Mouse (Mus musculus) heart, embryonic 12.5 days (tissue): ENCODE measurements around the gene Tcf21. TPM values are rescaled to one million over a fixed set of nuclear protein-coding genes. Genes with fewer than 3 reads are reported as not detected.
A peak's percentile ranks its signal among the peaks of the same experiment; 100 is the strongest.

Source experiments
- ATAC-seq: fragments of 200-750 bp; cut with Nextera tagmentation; 2 replicates; pipeline ENCODE4 v1.8.0; 2017; ENCODE audit warnings: moderate TSS enrichment, moderate library complexity; ENCODE audit not compliant: insufficient number of reproducible peaks, low FRiP score
- H3K27ac ChIP-seq: fragments of 300-500 bp; sonication (generic); 2 replicates; pipeline ENCODE4 v1.5.1; 2016; ENCODE audit warnings: mild to moderate bottlenecking, moderate library complexity; ENCODE audit not compliant: poor library complexity, severe bottlenecking
- H3K27me3 ChIP-seq: fragments of 300-500 bp; sonication (generic); replicated peaks from 2 replicates; pipeline ENCODE4 v1.6.1; 2016; ENCODE audit warnings: mild to moderate bottlenecking, moderate library complexity
- H3K36me3 ChIP-seq: fragments of 300-500 bp; sonication (generic); 2 replicates; pipeline ENCODE4 v1.6.1; 2016; ENCODE audit warnings: mild to moderate bottlenecking, moderate library complexity
- H3K4me1 ChIP-seq: fragments of 300-500 bp; sonication (generic); replicated peaks from 2 replicates; pipeline ENCODE4 v1.6.1; 2016; ENCODE audit warnings: mild to moderate bottlenecking
- H3K4me2 ChIP-seq: fragments of 300-500 bp; sonication (generic); 2 replicates; pipeline ENCODE4 v1.6.1; 2016; ENCODE audit warnings: mild to moderate bottlenecking, moderate library complexity
- H3K4me3 ChIP-seq: fragments of 300-500 bp; sonication (generic); 2 replicates; pipeline ENCODE4 v1.5.1; 2016; ENCODE audit warnings: mild to moderate bottlenecking
- H3K9ac ChIP-seq: fragments of 300-500 bp; sonication (generic); 2 replicates; pipeline ENCODE4 v1.6.1; 2016; ENCODE audit warnings: mild to moderate bottlenecking, moderate library complexity
- H3K9me3 ChIP-seq: fragments of 300-500 bp; sonication (generic); replicated peaks from 2 replicates; pipeline ENCODE4 v1.6.1; 2016; ENCODE audit warnings: mild to moderate bottlenecking, moderate library complexity
- WGBS: fragments of 180-500 bp; shearing (Covaris S2); methylation state at CpG from one replicate; pipeline ENCODE4 v1.1.7; 2016; 5-methylcytosine and 5-hydroxymethylcytosine counted together
- polyA plus RNA-seq: library from polyadenylated mRNA; unstranded; fragments of >200 nt; fragmentation: Nextera tagmentation; extraction: Ambion mirVana; gene quantifications from 2 replicates; pipeline ENCODE4 v1.2.1, GENCODE M21; 2016

Tcf21 gene
- polyA plus RNA-seq, 1 experiment from 2014 or later = 76.6 TPM

- Histone ChIP-seq H3K9ac (peak overlapping the region; percentile 33), H3K4me3 (peak overlapping the region; percentile 42), H3K36me3 (no peaks in the 10 kb centered on the region), H3K9me3 (no peaks in the 10 kb centered on the region), H3K27ac (peak overlapping the region; percentile 24), H3K27me3 (peaks cover 61% of the 10 kb centered on the region), H3K4me2 (peak overlapping the region; percentile 84), H3K4me1 (peaks cover 43% of the 10 kb centered on the region)
- whole genome bisulfite sequencing = 13% methylated on average over 19 of the region's 19 CpGs
- ATAC-seq = no peak
These were observed 4.3 kb downstream of the Tcf21 start for GRCm38 (mm10) chr10:22815461-22816236.

- Histone ChIP-seq H3K4me3 (peak overlapping the region; percentile 14; the same call in 1 of the 2 replicates), H3K4me2 (peak overlapping the region; percentile 84), H3K4me1 (peaks cover 39% of the 10 kb centered on the region), H3K9me3 (no peaks in the 10 kb centered on the region), H3K36me3 (no peaks in the 10 kb centered on the region), H3K27ac (peak overlapping the region; percentile 40), H3K27me3 (peaks cover 63% of the 10 kb centered on the region), H3K9ac (no peak overlapping the region)
- ATAC-seq = no peak
- WGBS = 0% methylated on average over 2 of the region's 2 CpGs
These were observed 5.2 kb downstream of the Tcf21 start for GRCm38 (mm10) chr10:22814771-22815170.

- Histone ChIP-seq H3K9me3 (no peaks in the 10 kb centered on the region), H3K9ac (no peak overlapping the region), H3K36me3 (no peaks in the 10 kb centered on the region), H3K27me3 (peaks cover 59% of the 10 kb centered on the region), H3K4me2 (peak overlapping the region; percentile 84), H3K4me1 (peaks cover 35% of the 10 kb centered on the region), H3K27ac (no peak overlapping the region), H3K4me3 (peak overlapping the region; percentile 48)
- 1% methylated on average over 4 of the region's 8 CpGs for whole genome bisulfite sequencing
- no peak for ATAC-seq
These were observed 5.7 kb downstream of the Tcf21 start for GRCm38 (mm10) chr10:22814294-22814693.

GRCm38 (mm10) chr10:22813317-22813960 lies 6.5 kb downstream of the Tcf21 start:
- Histone ChIP-seq H3K27me3 (peaks cover 59% of the 10 kb centered on the region), H3K9me3 (no peaks in the 10 kb centered on the region), H3K36me3 (no peaks in the 10 kb centered on the region), H3K4me1 (peaks cover 31% of the 10 kb centered on the region), H3K4me2 (peak overlapping the region; percentile 84), H3K27ac (peak overlapping the region; percentile 59; the same call in 1 of the 2 replicates), H3K9ac (peak overlapping the region; percentile 70), H3K4me3 (peak overlapping the region; percentile 48)
- WGBS = under 1% methylated on average over 18 of the region's 18 CpGs
- 0 out of 2 replicates have a peak, but pooled peaks have one; percentile 45 for ATAC-seq

GRCm38 (mm10) chr10:22811921-22812320 lies 8.1 kb downstream of the Tcf21 start:
- no peak overlapping the region for H3K27ac ChIP-seq
- H3K27me3 ChIP-seq = peaks cover 51% of the 10 kb centered on the region
- H3K4me3 ChIP-seq = no peak overlapping the region
- H3K9me3 ChIP-seq = no peaks in the 10 kb centered on the region; the same call in 1 of the 2 replicates
- peak overlapping the region; percentile 51; the same call in 1 of the 2 replicates for H3K9ac ChIP-seq
- peaks cover 31% of the 10 kb centered on the region for H3K4me1 ChIP-seq
- no peaks in the 10 kb centered on the region for H3K36me3 ChIP-seq
- H3K4me2 ChIP-seq = peak overlapping the region; percentile 42
- ATAC-seq = no peak
- 27% methylated on average over 12 of the region's 12 CpGs for WGBS

- ATAC-seq = no peak
- H3K4me1 ChIP-seq = no peaks in the 10 kb centered on the region
- 55% methylated on average over 3 of the region's 3 CpGs for WGBS
- no peak overlapping the region for H3K27ac ChIP-seq
- H3K9ac ChIP-seq = no peak overlapping the region
- peaks cover 6% of the 10 kb centered on the region for H3K9me3 ChIP-seq
- no peak overlapping the region for H3K4me2 ChIP-seq
- H3K4me3 ChIP-seq = no peak overlapping the region
- H3K27me3 ChIP-seq = no peaks in the 10 kb centered on the region
- H3K36me3 ChIP-seq = no peaks in the 10 kb centered on the region
These were observed 37.3 kb downstream of the Tcf21 start for GRCm38 (mm10) chr10:22782684-22783083.

- no peak for ATAC-seq
- Histone ChIP-seq H3K36me3 (no peaks in the 10 kb centered on the region), H3K27ac (no peak overlapping the region), H3K4me2 (no peak overlapping the region), H3K9ac (no peak overlapping the region), H3K4me3 (no peak overlapping the region), H3K9me3 (no peaks in the 10 kb centered on the region), H3K4me1 (no peaks in the 10 kb centered on the region), H3K27me3 (no peaks in the 10 kb centered on the region)
- WGBS = 26% methylated on average over 4 of the region's 4 CpGs
These were observed 38.5 kb downstream of the Tcf21 start for GRCm38 (mm10) chr10:22781466-22781865.

GRCm38 (mm10) chr10:22777939-22778338 lies 42.0 kb downstream of the Tcf21 start:
- H3K36me3 ChIP-seq = no peaks in the 10 kb centered on the region
- no peaks in the 10 kb centered on the region for H3K9me3 ChIP-seq
- ATAC-seq = no peak
- H3K4me1 ChIP-seq = no peaks in the 10 kb centered on the region
- no peak overlapping the region for H3K4me3 ChIP-seq
- no peak overlapping the region for H3K9ac ChIP-seq
- WGBS = 13% methylated on average over 5 of the region's 5 CpGs
- no peak overlapping the region for H3K27ac ChIP-seq
- no peak overlapping the region for H3K4me2 ChIP-seq
- H3K27me3 ChIP-seq = no peaks in the 10 kb centered on the region

GRCm38 (mm10) chr10:22776007-22776698 lies 43.8 kb downstream of the Tcf21 start:
- Histone ChIP-seq H3K4me2 (no peak overlapping the region), H3K27me3 (no peaks in the 10 kb centered on the region), H3K4me1 (no peaks in the 10 kb centered on the region), H3K4me3 (no peak overlapping the region), H3K9ac (no peak overlapping the region), H3K9me3 (no peaks in the 10 kb centered on the region), H3K27ac (no peak overlapping the region), H3K36me3 (no peaks in the 10 kb centered on the region)
- 13% methylated on average over 7 of the region's 7 CpGs for WGBS
- ATAC-seq = no peak

- no peak overlapping the region for H3K9ac ChIP-seq
- WGBS = 69% methylated on average over 2 of the region's 2 CpGs
These were observed 44.5 kb downstream of the Tcf21 start for GRCm38 (mm10) chr10:22775456-22775855.

GRCm38 (mm10) chr10:22774626-22775025 lies 45.3 kb downstream of the Tcf21 start:
- Histone ChIP-seq H3K4me1 (no peaks in the 10 kb centered on the region), H3K4me3 (no peak overlapping the region), H3K27ac (no peak overlapping the region), H3K4me2 (no peak overlapping the region), H3K9me3 (no peaks in the 10 kb centered on the region), H3K36me3 (no peaks in the 10 kb centered on the region), H3K9ac (no peak overlapping the region), H3K27me3 (no peaks in the 10 kb centered on the region)
- ATAC-seq = no peak
- 66% methylated on average over 3 of the region's 3 CpGs for WGBS

More at GRCm38 (mm10) chr10:22775456-22775855, 44.5 kb downstream of the Tcf21 start:
- H3K4me2 ChIP-seq = no peak overlapping the region
- no peaks in the 10 kb centered on the region for H3K27me3 ChIP-seq
- no peaks in the 10 kb centered on the region for H3K36me3 ChIP-seq
- H3K9me3 ChIP-seq = no peaks in the 10 kb centered on the region
- no peak overlapping the region for H3K27ac ChIP-seq
- no peak for ATAC-seq
- H3K4me3 ChIP-seq = no peak overlapping the region
- H3K4me1 ChIP-seq = no peaks in the 10 kb centered on the region
